Comparison of ENCODE assay signal across 11 mouse cellular contexts in genomic region chr5:139796001-139796620, GRCm38 (mm10). TPM values are rescaled to one million over a fixed set of nuclear protein-coding genes. Genes with fewer than 3 reads are reported as not detected.
A peak's percentile ranks its signal among the peaks of the same experiment; 100 is the strongest.
DNase-seq lines count a peak whose midpoint lies in the region; ATAC-seq and TF ChIP-seq lines count a peak whose summit lies in the region.
"Had no signal": no experiment of that assay in that cellular context is flagged by ENCODE, and none has a peak within 500 bp of the region (broad histone marks: within the 10 kb centered on the region; RNA-seq: fewer than 3 reads in every experiment).

No protein-coding gene starts in this region.

- no peak for ATAC-seq in intestine, postnatal 0 days

- no peak overlapping the region for H3K9ac ChIP-seq in intestine, postnatal 0 days (ENCODE audit: low read depth, low read length)

- DNase-seq in adrenal gland, adult (ENCODE audit: inconsistent age in 2 of 2, low spot score in 1 of 2) = peak; percentile 57 to 75
- no peak for DNase-seq in adrenal gland, postnatal 14 days
- DNase-seq in layer of hippocampus, adult 2 months (ENCODE audit: low spot score in 2 of 2) = no peak
- DNase-seq in layer of hippocampus, postnatal 14 days (ENCODE audit: low spot score in 2 of 2) = no peak
- peak; percentile 40 for DNase-seq in 3T3-L1 (ENCODE audit: low read depth, low spot score)
- DNase-seq in frontal cortex, postnatal 36 days (ENCODE audit: low spot score in 2 of 2) = no peak
- DNase-seq in right cerebral cortex, postnatal 4 days = no peak
- DNase-seq: cerebellum, adult 8-10 months; thymus, adult 2 months had no signal

- WGBS in intestine, postnatal 0 days = 68% methylated on average over 9 of the region's 9 CpGs

- H3K4me1 ChIP-seq in intestine, postnatal 0 days (replicated peaks; ENCODE audit: control insufficient read depth, insufficient read depth, low read length) = peaks cover 33% of the 10 kb centered on the region

- no peaks in the 10 kb centered on the region for H3K9me3 ChIP-seq in intestine, postnatal 0 days (ENCODE audit: control insufficient read depth)

- H3K4me3 ChIP-seq in layer of hippocampus, adult 2 months = no peak overlapping the region
- H3K4me3 ChIP-seq in intestine, postnatal 0 days (ENCODE audit: low read depth, low read length) = no peak overlapping the region

- no peaks in the 10 kb centered on the region for H3K27me3 ChIP-seq in intestine, postnatal 0 days (replicated peaks; ENCODE audit: control insufficient read depth, insufficient read depth, low read length)

- peaks cover 27% of the 10 kb centered on the region for H3K36me3 ChIP-seq in intestine, postnatal 0 days (ENCODE audit: control insufficient read depth, insufficient read depth)

- peak overlapping the region; percentile 86 for H3K27ac ChIP-seq in layer of hippocampus, adult 2 months
- H3K27ac ChIP-seq in intestine, postnatal 0 days (ENCODE audit: low read depth, low read length) = peak overlapping the region; percentile 62; the same call in 1 of the 2 replicates

- TF ChIP-seq CTCF in layer of hippocampus, adult 2 months (conservative IDR thresholded peaks at IDR 0.05) = no peak
- no peak for TF ChIP-seq CTCF in intestine, postnatal 0 days (IDR thresholded peaks at IDR 0.05; ENCODE audit: low read depth)

- peak overlapping the region; percentile 96 for H3K4me2 ChIP-seq in intestine, postnatal 0 days (replicated peaks; ENCODE audit: low read depth)

RNA-seq across cellular contexts. Expression of gene Mafk, which starts 4.8 kb away (rescaled TPM):
- total RNA-seq in adrenal gland, postnatal 14 days (2021) = 25.1 and 29.8 TPM in 2 replicates
- total RNA-seq in layer of hippocampus, adult 2 months (2021) = 1 to 10 TPM; 9.2 to 9.9 TPM
- total RNA-seq in layer of hippocampus, postnatal 14 days (2021) = 10 to 100 TPM in 1 of 2 experiments, 1 to 10 TPM in 1; 9.4 to 10.4 TPM
- 23.1 and 25.5 TPM in 2 replicates for polyA plus RNA-seq in intestine, postnatal 0 days (2015; fragmentation: Nextera tagmentation; extraction: Ambion mirVana)

RNA-seq across cellular contexts. Expression of gene Ints1, which starts 20.6 kb away (rescaled TPM):
- total RNA-seq in adrenal gland, postnatal 14 days (2021) = 46.7 and 48.2 TPM in 2 replicates
- 100 to 1,000 TPM in 1 of 2 experiments, 10 to 100 TPM in 1; 94.7 to 103 TPM for total RNA-seq in layer of hippocampus, adult 2 months (2021)
- 10 to 100 TPM; 83.6 to 97.2 TPM for total RNA-seq in layer of hippocampus, postnatal 14 days (2021)
- polyA plus RNA-seq in intestine, postnatal 0 days (2015; fragmentation: Nextera tagmentation; extraction: Ambion mirVana) = 9.9 and 12.7 TPM in 2 replicates

RNA-seq across cellular contexts. Expression of gene Tmem184a, which starts 23.6 kb away (rescaled TPM):
- 0.56 and 0.89 TPM in 2 replicates for total RNA-seq in adrenal gland, postnatal 14 days (2021)
- 1 to 10 TPM in 1 of 2 experiments, under 1 TPM in 1; 0.25 to 1.9 TPM for total RNA-seq in layer of hippocampus, adult 2 months (2021)
- under 1 TPM; 0.48 to 0.57 TPM for total RNA-seq in layer of hippocampus, postnatal 14 days (2021)
- 197 and 218 TPM in 2 replicates for polyA plus RNA-seq in intestine, postnatal 0 days (2015; fragmentation: Nextera tagmentation; extraction: Ambion mirVana)

RNA-seq across cellular contexts. Expression of gene Gm26938, which starts 30.1 kb away (rescaled TPM):
- not detected in 2 replicates for total RNA-seq in adrenal gland, postnatal 14 days (2021)
- total RNA-seq in layer of hippocampus, adult 2 months (2021) = not detected
- total RNA-seq in layer of hippocampus, postnatal 14 days (2021) = not detected
- not detected in 2 replicates for polyA plus RNA-seq in intestine, postnatal 0 days (2015; fragmentation: Nextera tagmentation; extraction: Ambion mirVana)
- total RNA-seq: gastrocnemius, postnatal 36 days had no signal
- polyA plus RNA-seq: thymus, adult 2 months had no signal

RNA-seq across cellular contexts. Expression of gene Psmg3, which starts 30.6 kb away (rescaled TPM):
- total RNA-seq in adrenal gland, postnatal 14 days (2021) = 14.7 and 18.3 TPM in 2 replicates
- total RNA-seq in layer of hippocampus, adult 2 months (2021) = 10 to 100 TPM; 20.1 to 20.3 TPM
- total RNA-seq in layer of hippocampus, postnatal 14 days (2021) = 10 to 100 TPM; 17.5 to 18.8 TPM
- polyA plus RNA-seq in intestine, postnatal 0 days (2015; fragmentation: Nextera tagmentation; extraction: Ambion mirVana) = 33.9 and 34.4 TPM in 2 replicates

Comparison
In these comparisons a context has a peak if more than half of its experiments do, and no peak if none do; other contexts are left out.
1. DNase-seq: peak in adrenal gland, adult (2 of 2) and 3T3-L1 (single experiment); none in adrenal gland, postnatal 14 days (single experiment), layer of hippocampus, adult 2 months (0 of 2), layer of hippocampus, postnatal 14 days (0 of 2), frontal cortex, postnatal 36 days (0 of 2) and right cerebral cortex, postnatal 4 days (single experiment).